Mouse (Mus musculus) bone marrow macrophage, adult 2 months (primary cell): Measurements from ENCODE around the gene Cyct.

Source experiments
- CTCF ChIP-seq: IDR thresholded peaks from 2 replicates; pipeline ENCODE4 v1.5.1; 2012; ENCODE audit warnings: low read depth, mild to moderate bottlenecking, low read length, moderate library complexity
- POLR2A ChIP-seq: IDR thresholded peaks from 2 replicates; pipeline ENCODE4 v1.6.1; 2012; ENCODE audit warnings: mild to moderate bottlenecking, low read depth, low read length, borderline replicate concordance

DNA sequence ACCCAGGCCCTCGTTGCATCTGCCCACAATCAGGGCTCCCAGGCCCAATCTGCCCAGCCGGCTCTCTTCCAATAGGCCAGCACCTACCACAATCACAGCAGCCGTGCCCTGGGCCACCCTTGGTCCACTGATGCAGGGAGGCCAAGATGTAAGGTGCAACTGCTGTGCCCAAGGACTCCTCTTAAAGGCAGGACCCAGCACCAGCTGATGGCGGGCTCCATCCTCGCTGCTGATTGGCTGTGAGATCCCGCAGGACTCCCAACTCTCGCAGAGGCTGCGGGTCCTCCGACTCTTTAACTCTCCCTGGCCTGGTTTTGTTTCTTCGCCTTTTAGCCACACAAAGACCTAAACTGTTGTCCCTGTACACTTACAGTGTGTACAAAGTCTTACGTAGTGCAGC is at the start of gene Cyct:
- TF ChIP-seq CTCF (no peak), POLR2A (no peak)
